Mouse (Mus musculus): ENCODE measurements around the gene Sfrp2.

Gene Sfrp2

DNA sequence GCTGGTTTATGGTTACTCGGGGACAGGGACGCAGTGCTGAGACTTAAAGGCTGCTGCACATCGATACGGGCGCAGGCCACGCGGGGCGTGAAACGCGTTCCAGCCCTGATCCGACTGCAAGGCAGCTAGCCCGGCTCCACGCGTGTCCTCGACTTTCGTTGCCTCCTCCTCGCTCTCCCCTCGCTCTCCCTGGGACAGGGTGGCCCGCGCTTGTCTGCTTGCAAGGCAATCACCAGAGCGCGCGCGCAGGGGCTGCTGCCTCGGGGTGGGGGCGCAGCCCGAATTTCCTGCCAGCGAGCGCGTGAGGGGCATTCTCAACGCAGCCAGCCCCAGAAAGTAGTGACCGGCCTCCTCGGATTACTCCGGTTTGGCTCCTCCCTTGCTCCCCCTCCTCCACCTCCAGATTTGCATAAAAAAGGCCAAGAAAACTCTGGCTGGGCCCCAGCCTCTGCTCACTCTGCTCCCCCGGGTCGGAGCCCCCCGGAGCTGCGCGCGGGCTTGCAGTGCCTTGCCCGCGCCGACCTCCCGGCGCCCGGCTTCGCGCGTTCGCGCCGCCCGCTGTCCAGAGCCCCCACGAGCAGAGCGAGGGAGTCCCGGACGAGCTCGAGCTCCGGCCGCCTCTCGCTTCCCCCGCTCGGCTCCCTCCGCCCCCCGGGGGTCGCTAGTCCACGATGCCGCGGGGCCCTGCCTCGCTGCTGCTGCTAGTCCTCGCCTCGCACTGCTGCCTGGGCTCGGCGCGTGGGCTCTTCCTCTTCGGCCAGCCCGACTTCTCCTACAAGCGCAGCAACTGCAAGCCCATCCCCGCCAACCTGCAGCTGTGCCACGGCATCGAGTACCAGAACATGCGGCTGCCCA, at the start of gene Sfrp2:
Gene Sfrp2 (plus strand): TSS at position 451 of the 855 bp plus-strand sequence.
- peak; percentile 17 for DNase-seq

GRCm38 (mm10) chr3:83717643-83718231, 48.4 kb upstream of the Sfrp2 start:
- no peak for DNase-seq

- DNase-seq: no peak
Measured at GRCm38 (mm10) chr3:83718662-83719061, 47.5 kb upstream of the Sfrp2 start.

DNA sequence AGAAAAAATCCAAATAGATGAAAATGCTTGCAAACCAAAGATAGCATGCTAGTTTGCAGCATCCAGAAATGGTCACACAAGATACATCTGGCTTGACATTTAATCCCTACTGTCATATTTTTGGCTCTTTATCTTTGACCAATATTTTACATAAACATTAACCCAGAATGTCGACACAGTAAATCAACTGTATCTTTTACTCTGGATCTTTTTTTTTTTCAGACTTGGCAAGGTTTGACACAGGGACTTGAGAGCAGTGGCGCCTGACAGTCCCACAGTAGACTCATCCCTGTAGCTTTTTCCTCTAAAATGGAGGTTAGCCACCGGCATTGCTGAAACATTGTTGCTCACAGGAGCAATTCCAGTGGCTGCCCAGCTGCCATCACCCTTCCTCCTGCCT, 37.9 kb upstream of the Sfrp2 start:
- DNase-seq: no peak

- no peak for DNase-seq
Measured at GRCm38 (mm10) chr3:83728675-83729390, 37.3 kb upstream of the Sfrp2 start.

DNA sequence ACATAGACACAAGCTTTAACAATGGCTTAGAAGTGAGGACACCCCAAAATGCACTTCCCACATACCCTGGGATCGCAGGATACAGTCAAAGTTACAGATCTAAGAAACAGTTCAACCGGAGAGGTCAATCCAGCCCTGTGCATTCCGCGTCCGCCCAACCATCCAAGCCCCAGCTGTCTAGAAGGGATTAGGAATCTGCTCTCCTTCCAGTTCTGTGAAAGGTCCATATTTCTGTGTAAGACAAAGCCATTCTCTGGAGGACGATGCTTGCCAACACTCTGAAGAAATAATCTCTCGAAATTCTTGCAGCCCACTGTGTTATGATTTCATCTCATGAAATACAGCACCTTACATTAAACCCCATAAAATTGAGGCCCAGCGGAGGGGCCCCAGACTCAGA, 32.1 kb upstream of the Sfrp2 start:
- DNase-seq: no peak

DNA sequence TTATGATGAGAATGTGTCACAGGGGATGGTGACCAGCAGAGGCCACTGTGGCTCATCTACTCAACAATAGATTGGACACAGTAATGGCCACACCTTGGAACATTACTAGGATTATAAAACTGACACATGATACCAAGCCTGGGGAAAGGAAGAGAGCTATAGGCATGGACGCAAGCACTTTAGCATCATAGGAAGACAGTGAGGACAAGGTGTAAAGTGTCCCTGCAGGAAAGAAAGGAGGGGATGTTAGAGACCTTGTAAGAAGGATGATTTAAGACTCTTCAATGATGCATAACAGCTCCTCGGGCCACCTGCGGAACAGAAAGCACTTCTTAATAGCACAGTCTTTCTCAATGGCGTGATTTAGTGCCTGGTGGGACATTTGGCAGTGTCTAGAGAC, 29.1 kb upstream of the Sfrp2 start:
- DNase-seq: no peak

DNA sequence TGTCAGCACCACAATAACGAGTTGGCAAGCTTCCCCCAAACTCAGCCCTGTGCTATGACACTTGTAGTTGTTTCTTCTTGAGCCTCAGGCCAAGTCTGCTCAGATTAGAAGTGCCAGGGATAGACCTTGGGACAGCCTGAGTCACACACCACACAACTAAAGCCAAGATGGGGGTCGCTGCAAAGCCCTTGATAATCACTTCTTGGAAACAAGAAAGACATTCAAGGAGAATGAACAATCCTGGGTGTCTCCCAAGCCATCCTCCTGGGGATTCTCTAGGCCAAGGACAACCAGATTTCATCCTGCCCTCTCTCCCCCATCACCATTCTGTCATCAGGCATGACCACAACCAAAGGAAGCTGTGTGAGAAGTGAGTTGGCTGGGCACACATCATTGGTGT, 25.9 kb upstream of the Sfrp2 start:
- no peak for DNase-seq

DNA sequence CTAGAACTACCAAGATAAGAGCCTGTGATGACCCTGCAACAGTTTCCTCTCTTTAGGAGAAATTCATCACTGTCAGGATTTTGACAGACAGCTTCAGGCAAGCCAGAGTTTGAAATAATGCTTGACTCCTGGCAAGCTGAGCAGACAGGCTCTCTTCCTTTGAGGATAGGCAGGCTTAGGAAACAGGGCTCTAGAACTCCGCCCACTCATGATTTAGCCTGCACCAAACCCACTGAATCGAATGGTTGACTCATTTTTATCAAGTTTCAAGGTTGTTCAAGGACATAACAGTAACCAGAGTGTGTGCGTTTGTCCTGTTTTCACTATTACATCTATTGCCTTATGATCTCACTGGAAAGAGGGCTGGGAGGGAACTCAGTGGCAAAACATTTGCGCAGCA, 18.8 kb upstream of the Sfrp2 start:
- no peak for DNase-seq

- no peak for DNase-seq
Measured at GRCm38 (mm10) chr3:83747895-83748294, 18.2 kb upstream of the Sfrp2 start.

DNA sequence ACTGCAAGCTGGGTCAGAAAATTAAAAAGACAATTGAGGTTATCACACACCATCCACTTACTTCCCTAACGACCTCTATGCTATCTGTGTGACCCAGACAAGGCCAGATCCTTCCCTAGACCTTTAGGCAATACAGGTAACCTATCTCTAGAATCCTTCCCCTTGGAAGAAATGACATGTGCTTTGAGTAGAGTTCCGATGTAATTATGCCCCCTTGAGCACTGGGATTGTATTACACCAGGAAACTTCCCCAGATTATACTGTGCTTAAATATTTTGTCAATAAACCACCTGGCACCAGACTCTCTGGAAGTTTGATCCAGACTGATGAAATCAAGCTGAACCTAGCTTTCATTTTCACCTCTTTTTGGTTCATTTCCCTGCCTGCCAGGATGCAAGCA, 14.5 kb upstream of the Sfrp2 start:
- DNase-seq: no peak

- no peak for DNase-seq
Measured at GRCm38 (mm10) chr3:83752196-83752595, 13.9 kb upstream of the Sfrp2 start.

- no peak for DNase-seq
Measured at GRCm38 (mm10) chr3:83755043-83755635, 11.0 kb upstream of the Sfrp2 start.

GRCm38 (mm10) chr3:83755666-83756065, 10.5 kb upstream of the Sfrp2 start:
- DNase-seq: no peak

GRCm38 (mm10) chr3:83762361-83762760, 3.8 kb upstream of the Sfrp2 start:
- DNase-seq: no peak

- peak; percentile 62 for DNase-seq
Measured at GRCm38 (mm10) chr3:83763551-83764548, 2.3 kb upstream of the Sfrp2 start.

DNA sequence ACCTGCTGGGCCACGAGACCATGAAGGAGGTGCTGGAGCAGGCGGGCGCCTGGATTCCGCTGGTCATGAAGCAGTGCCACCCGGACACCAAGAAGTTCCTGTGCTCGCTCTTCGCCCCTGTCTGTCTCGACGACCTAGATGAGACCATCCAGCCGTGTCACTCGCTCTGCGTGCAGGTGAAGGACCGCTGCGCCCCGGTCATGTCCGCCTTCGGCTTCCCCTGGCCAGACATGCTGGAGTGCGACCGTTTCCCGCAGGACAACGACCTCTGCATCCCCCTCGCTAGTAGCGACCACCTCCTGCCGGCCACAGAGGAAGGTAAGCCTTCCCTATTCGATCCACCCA, 577 bp downstream of the Sfrp2 start:
- no peak for DNase-seq

DNA sequence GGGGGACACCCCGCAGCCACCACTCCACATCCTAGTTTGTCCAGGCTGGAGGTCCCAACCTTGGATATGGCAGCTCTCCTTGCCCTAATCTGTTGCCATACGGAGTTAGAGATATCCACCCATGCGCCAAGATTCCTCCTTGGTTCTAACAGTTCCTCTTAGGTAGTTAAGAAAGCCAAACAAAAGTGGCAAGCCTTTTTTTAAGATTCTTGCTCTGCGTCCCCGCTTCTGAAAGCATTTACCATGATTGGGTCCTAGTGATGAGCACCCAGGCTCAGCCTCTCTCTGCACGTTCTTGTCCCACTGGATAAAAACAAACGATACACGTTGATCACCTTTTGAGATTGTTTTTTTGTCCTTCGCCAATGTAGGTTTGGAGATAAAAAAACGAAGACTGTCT, 1.0 kb downstream of the Sfrp2 start:
- DNase-seq: no peak

DNA sequence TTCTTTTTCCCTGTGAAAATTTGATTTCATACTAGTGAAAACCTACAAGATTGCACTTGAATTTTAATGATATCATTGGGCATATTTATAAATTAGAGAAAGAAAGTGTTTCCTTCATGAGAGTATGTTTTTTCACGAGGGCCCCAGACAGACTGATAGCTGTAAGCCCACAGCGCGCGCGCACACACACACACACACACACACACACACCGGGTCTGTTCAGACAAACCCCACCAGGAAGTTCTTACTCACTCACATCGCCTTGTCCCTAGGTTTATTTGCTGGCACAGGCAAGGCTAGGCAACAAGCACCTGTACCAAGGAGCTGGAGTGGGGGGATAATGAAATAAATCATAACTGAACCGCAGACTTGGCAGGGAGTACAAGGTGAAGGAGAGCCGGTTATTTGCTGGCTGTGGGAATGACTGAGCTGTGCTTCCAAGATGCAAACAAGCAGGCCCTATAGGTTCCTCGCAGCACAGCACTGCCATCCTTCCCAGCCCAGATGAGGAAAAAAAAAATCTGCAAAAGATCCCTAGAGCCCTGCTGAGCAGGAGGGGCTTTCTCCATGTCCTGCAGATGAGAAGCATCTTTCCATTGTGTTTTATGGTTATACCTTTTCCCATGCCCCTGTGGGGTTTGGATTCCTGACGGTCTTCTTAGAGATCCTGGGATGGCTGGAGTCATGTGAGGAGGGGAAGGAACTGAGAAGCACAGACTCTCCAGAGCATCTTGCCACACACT, 2.3 kb downstream of the Sfrp2 start:
- DNase-seq: no peak

DNA sequence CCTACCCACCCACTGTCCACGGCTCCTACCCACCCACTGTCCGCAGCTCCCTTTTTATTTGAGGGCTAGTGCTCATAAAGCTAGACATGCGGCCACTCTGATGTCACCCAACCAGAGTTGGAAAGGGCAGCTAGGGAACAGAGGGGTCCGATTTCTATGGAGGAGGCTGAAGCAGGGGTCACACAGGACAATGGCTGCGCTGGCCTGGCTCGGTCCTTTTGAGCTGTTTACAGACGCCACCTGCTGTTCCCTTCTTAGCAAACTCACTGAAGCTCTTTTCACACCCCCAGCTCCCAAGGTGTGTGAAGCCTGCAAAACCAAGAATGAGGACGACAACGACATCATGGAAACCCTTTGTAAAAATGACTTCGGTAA, 2.9 kb downstream of the Sfrp2 start:
- DNase-seq: no peak

DNA sequence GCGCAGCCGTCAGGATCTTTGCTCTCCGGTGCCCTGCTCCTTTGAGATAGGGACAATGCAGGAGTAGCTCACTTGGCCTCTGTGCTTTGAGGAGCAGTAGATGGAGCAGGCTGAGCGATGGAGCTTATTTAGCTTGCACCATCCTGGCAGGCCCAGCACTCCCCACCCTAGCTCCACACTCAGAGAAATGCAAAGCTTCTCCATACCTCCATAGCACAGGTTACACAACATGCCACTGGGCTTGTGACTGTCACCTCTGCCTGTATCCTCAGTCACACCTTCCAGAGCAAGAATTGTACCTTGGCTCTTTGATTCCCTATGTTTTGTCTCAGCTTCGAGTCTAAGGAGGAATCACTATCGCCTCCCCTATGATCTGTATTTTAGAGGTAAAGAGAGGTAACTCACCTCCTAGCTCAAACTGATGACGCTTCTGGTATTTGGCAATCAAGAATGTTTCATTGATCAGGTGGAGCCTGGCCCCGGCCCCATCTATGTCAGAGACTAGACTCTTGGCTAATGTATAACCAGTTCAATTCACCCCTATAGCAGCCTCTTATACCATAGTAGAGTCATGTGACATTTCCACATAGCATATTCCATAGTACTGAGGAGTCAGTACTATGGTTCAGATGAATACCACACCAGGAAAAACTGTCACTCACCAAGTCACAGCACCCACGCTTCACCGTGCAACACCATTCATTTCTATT, 5.2 kb downstream of the Sfrp2 start:
- no peak for DNase-seq

All from thymus, postnatal 14 days (tissue).